Mouse (Mus musculus) urinary bladder, postnatal 14 days (tissue): ENCODE results near the gene Perp.
A peak's percentile ranks its signal among the peaks of the same experiment; 100 is the strongest.

Experiments
- DNase-seq: peaks from one replicate; pipeline ENCODE4 v3.0.0; 2021; ENCODE audit warnings: low spot score

The Perp gene

DNA sequence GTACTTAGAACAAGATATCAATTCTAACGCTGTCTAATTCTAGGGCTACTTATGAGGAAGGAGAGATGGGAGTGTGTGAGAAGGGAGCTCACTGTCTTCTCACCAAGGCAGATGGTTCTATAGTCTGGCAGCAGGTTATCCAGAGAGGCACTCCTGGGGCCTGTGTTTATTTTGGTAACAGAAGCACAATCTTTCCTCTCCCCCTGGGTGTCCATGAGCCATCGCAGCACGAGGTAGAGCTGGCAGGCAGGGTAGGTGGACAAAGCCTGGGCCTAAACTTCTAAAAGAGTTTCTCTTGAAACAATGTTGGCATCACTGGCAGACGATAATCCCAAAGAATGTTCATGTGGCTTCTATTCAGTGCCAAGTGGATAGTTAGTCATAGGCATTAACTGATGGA lies 18.5 kb downstream of the Perp start:
- no peak for DNase-seq

- no peak for DNase-seq
Measured at GRCm38 (mm10) chr10:18864753-18865152, 19.9 kb downstream of the Perp start.

- DNase-seq: no peak
Measured at GRCm38 (mm10) chr10:18870990-18871389, 26.2 kb downstream of the Perp start.

DNA sequence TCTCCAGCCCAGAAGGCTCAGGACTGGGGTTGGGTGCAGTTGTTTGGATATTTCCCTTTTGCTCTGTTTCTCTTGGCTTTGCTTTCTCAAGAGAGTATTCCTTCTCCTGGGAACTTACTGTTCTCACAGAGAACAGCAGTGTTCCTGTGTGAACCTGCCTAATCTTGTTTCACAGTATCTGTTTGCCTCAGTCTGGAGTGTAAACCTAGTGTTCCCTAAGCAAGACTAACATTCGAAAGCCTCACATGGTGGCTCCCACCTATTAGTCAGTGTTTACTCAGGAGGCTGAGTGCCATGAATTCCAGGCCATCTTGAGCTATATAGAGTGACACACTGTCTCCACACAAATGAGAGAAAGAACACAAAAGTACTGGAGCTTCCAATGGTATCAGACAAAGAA lies 31.4 kb downstream of the Perp start:
- peak; percentile 42 for DNase-seq

DNA sequence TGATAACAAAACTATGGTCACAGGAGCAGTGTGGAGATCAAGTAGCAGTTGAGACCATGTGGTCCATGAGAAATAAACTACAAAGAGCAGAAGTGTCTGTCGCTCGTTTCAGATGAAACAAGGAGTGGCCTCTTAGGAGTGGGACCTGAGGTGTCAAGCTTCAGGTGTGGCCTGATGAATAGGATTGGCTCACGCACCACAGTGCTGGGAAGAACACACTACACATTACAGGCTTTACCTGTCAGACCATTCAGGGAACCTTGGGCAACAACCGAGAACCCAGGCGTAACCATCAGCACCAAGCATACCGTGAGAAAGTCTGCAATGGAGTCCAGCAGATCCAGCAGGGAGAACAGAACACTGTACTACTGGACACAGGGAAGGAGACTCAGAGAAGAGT lies 33.3 kb downstream of the Perp start:
- no peak for DNase-seq

- no peak for DNase-seq
Measured at GRCm38 (mm10) chr10:18879160-18879559, 34.3 kb downstream of the Perp start.

GRCm38 (mm10) chr10:18879690-18880089 lies 34.9 kb downstream of the Perp start:
- DNase-seq: no peak

- no peak for DNase-seq
Measured at GRCm38 (mm10) chr10:18882190-18882589, 37.4 kb downstream of the Perp start.

DNA sequence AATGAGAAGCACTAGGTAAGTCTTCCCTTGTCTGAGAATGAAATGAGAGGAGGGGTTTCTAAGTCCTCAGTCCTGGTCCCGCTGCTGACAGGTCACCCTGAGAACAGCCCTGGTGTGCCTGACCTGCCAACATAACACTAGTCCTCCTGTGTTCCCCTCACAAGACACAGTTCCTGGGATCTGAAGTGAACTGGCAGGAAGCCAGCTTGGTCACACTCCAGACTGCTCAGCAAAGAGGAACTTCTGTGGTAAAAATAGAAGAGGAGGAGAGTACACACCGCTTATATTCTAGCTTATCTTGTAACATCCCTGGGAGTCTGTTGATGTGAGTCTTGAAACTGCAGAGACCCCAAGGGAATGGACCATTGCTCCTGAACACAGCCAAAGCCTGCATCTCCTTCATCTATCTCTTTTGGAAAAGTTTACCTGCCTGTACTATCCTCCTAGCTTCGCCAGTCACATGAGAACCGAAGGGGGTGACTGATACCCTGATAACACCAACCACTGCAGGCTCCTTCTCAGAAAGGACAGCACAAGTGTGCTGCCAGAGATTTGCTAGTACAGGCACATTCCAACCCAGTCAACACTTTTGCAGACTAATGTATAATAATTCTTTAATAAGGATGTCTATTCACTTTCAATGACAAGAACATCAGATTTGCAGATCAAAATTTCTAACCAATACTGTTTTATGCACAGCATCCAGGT lies 42.3 kb downstream of the Perp start:
- peak; percentile 53 for DNase-seq

- no peak for DNase-seq
Measured at GRCm38 (mm10) chr10:18888751-18889150, 43.9 kb downstream of the Perp start.

DNA sequence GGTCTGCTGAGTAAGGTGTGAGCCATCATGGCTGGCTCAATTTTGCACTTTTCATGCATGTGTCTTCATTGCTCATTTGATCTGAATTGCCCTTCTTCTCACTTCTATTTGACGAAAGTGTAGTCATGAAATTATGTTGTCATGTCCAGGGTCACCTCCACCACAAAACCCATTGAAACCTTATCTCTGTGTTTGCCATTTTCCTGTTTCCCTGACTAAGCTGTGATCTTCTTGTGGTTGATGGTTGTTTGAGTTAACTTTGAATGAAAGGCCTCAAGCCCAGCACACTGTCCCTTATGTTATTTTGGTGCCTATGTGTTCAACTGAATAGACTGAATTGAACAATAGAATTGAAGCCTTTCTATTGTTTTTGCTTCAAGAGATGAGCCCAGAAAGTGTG lies 44.4 kb downstream of the Perp start:
- no peak for DNase-seq

DNA sequence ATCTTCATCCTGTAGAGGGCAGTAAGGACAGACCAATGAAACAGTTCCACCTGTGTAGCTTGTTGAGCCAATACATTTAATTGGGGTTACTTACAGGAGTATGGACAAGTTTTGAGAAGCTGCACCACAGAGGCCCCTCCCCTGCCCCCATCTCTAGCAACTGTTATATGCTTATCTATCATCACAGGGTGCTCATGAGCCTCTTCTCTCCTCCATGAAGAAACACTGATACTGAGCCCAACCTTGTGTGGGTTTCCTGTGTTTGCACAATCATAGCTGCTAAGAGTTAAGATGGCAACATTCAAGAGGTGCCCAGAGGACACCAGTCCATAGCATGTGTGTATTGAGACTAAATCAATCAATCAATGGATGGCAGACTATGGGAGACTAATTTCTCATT lies 46.3 kb downstream of the Perp start:
- DNase-seq: no peak

GRCm38 (mm10) chr10:18892102-18892501 lies 47.3 kb downstream of the Perp start:
- DNase-seq: no peak

GRCm38 (mm10) chr10:18894259-18895166 lies 49.7 kb downstream of the Perp start:
- DNase-seq: no peak

DNA sequence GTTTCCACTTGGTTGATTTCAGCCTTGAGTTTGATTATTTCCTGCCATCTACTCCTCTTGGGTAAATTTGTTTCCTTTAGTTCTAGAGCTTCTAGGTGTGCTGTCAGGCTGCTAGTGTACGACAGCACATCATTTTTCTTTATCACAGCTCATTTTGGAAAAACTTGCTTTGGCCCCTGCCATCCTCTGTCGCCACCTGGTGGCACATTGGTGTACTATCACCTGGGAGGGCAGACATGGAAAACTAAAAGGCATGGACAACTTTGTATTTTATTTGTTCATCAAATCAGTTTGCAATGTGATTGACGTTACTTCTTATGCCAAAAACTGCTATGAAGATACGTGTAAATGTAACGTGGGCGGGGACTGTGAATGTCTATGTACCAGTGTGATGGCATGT lies 59.3 kb downstream of the Perp start:
- DNase-seq: peak; percentile 53
